Mouse (Mus musculus) stomach, embryonic 16.5 days (tissue): ENCODE data around the gene Mettl16. TPM values are rescaled to one million over a fixed set of nuclear protein-coding genes. Genes with fewer than 3 reads are reported as not detected.
"Not testable (repeated sequence)": the region's sequence is repeated elsewhere in the genome, so short reads cannot be mapped to it uniquely, and the experiment has no call there.

ENCODE experiments used
- ATAC-seq: fragments of 200-750 bp; cut with Nextera tagmentation; 2 replicates; pipeline ENCODE4 v1.8.0; 2017; ENCODE audit warnings: moderate number of reproducible peaks, moderate TSS enrichment; ENCODE audit not compliant: insufficient read depth, low FRiP score
- H3K27ac ChIP-seq: fragments of 300-500 bp; sonication (generic); 2 replicates; pipeline ENCODE4 v1.5.1; 2014; ENCODE audit warnings: low read length
- H3K27me3 ChIP-seq: fragments of 300-500 bp; sonication (generic); 2 replicates; pipeline ENCODE4 v1.6.1; 2014; ENCODE audit warnings: low read length, control low read depth, mixed read lengths; ENCODE audit not compliant: control insufficient read depth, insufficient read depth
- H3K36me3 ChIP-seq: fragments of 300-500 bp; sonication (generic); 2 replicates; pipeline ENCODE4 v1.6.1; 2014; ENCODE audit warnings: low read length; ENCODE audit not compliant: control insufficient read depth, insufficient read depth
- H3K4me1 ChIP-seq: fragments of 300-500 bp; sonication (generic); 2 replicates; pipeline ENCODE4 v1.6.1; 2014; ENCODE audit warnings: low read length, control low read depth, mixed read lengths; ENCODE audit not compliant: control insufficient read depth, insufficient read depth
- H3K4me2 ChIP-seq: fragments of 300-500 bp; sonication (generic); 2 replicates; pipeline ENCODE4 v1.6.1; 2014; ENCODE audit warnings: low read depth, low read length, mixed read lengths
- H3K4me3 ChIP-seq: fragments of 300-500 bp; sonication (generic); replicated peaks from 2 replicates; pipeline ENCODE4 v1.5.1; 2014; ENCODE audit warnings: mild to moderate bottlenecking, low read length
- H3K9ac ChIP-seq: fragments of 300-500 bp; sonication (generic); 2 replicates; pipeline ENCODE4 v1.6.1; 2014; ENCODE audit warnings: low read length
- H3K9me3 ChIP-seq: fragments of 300-500 bp; sonication (generic); replicated peaks from 2 replicates; pipeline ENCODE4 v1.6.1; 2016; ENCODE audit warnings: low read length, control low read depth; ENCODE audit not compliant: control insufficient read depth
- WGBS: fragments of 180-500 bp; shearing (Covaris S2); extraction: QIAGEN DNeasy Blood & Tissue Kit; methylation state at CpG from one replicate; pipeline ENCODE4 v1.1.7; 2014; 5-methylcytosine and 5-hydroxymethylcytosine counted together
- polyA plus RNA-seq: library from polyadenylated mRNA; unstranded; fragments of >200 nt; fragmentation: Nextera tagmentation; extraction: Ambion mirVana; gene quantifications from 2 replicates; pipeline ENCODE4 v1.2.1, GENCODE M21; 2015

The Mettl16 gene
- polyA plus RNA-seq, 1 experiment from 2014 or later: 41.8 TPM

DNA sequence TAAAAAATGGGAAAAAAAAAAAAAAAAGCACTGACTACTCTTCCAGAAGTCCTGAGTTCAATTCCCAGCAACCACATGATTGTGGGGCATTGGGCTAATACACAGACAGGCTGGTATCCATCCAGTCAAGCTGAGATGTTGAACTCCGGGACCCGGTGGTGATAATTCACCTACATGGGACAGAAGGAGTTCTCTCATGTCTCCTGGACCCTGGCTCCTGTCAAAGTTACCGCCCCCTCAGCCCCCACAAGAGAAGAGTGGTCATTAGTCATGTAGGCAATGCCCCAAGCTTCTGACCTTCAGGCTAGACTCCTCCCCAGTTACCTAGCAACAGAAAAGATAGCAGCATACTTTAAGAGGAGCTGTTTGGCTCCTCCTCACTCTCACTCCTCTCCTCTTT is 40.4 kb downstream of the Mettl16 start:
- not testable (repeated sequence) for H3K4me2 ChIP-seq, H3K9me3 ChIP-seq, H3K27me3 ChIP-seq, H3K27ac ChIP-seq, H3K4me1 ChIP-seq, H3K36me3 ChIP-seq, ATAC-seq, H3K4me3 ChIP-seq, H3K9ac ChIP-seq
- WGBS: 41% methylated on average over 3 of the region's 3 CpGs

DNA sequence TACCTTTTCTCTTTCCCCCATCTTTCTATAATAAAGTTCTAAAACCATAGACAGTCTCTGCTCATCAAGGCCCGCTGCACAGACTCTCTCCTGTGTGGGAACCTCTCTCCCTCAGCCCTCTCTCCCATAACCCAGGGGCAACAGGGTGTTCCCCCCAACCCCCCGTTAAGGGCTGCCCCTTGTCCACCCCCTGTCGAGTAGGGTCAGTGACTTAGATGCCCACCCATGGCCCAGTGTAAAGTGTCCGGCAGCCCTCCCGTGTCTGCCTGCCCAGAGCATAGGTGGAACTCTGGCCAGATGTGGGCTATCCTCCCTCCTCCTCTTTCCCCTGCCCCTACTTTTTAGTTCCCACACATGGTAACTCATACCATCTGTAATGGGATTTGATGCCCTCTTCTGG is 40.9 kb downstream of the Mettl16 start:
- no peak for ATAC-seq
- 42% methylated on average over 5 of the region's 5 CpGs for WGBS
- H3K4me2 ChIP-seq: no peak overlapping the region
- no peaks in the 10 kb centered on the region for H3K4me1 ChIP-seq
- no peak overlapping the region for H3K9ac ChIP-seq
- H3K4me3 ChIP-seq: no peak overlapping the region
- no peaks in the 10 kb centered on the region for H3K9me3 ChIP-seq
- H3K27me3 ChIP-seq: no peaks in the 10 kb centered on the region
- no peak overlapping the region for H3K27ac ChIP-seq
- peaks cover 2% of the 10 kb centered on the region for H3K36me3 ChIP-seq

DNA sequence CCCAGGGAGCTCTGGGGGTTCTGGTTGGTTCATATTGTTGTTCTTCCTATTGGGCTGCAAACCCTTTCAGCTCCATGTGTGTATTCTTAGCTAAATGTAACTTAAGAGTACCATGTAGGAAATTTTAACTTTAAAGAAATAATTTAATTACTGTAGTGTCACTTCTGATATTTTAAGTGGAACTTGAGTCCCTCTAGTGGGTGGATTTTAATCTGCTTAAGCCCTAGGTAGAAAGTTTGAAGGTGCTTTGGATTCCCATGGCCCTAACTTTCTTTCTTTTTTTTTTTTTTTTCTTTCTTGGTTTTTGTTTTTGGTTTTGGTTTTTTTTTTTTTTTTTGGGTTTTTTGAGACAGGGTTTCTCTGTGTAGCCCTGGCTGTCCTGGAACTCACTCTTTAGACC is 45.2 kb downstream of the Mettl16 start:
- no peak for ATAC-seq
- no peak overlapping the region for H3K9ac ChIP-seq
- no peaks in the 10 kb centered on the region for H3K27me3 ChIP-seq
- no peak overlapping the region for H3K27ac ChIP-seq
- H3K9me3 ChIP-seq: no peaks in the 10 kb centered on the region
- H3K36me3 ChIP-seq: 0 out of 2 replicates have a peak, but pooled peaks cover 5% of the 10 kb centered on the region
- H3K4me1 ChIP-seq: no peaks in the 10 kb centered on the region
- H3K4me2 ChIP-seq: no peak overlapping the region
- H3K4me3 ChIP-seq: no peak overlapping the region

DNA sequence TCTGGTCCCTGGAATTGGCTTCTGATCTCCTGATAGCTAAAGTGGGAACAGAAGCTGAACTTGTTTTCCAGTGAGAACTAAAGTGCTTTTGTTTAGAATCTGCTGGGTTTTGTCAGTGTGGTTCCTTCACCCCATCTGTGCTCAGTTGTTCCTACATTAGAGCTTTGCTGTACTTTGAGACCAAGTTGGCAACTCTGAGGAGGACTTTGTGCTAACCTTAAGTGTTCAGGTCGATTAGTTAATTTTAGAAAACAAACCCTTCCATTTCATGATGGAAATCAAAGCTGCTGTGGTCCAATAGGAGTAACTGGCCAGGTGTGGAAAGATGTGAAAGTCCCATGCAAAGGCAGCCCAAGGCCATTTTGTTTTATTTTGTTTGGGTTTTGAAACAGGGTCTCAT is 50.3 kb downstream of the Mettl16 start:
- WGBS: 74% methylated on average over 1 of the region's 1 CpGs
- no peak overlapping the region for H3K4me3 ChIP-seq
- ATAC-seq: no peak
- no peak overlapping the region for H3K9ac ChIP-seq
- H3K4me1 ChIP-seq: 0 out of 2 replicates have a peak, but pooled peaks cover 2% of the 10 kb centered on the region
- H3K4me2 ChIP-seq: no peak overlapping the region
- H3K27me3 ChIP-seq: no peaks in the 10 kb centered on the region
- H3K36me3 ChIP-seq: 0 out of 2 replicates have a peak, but pooled peaks cover 5% of the 10 kb centered on the region
- H3K9me3 ChIP-seq: no peaks in the 10 kb centered on the region
- no peak overlapping the region for H3K27ac ChIP-seq

DNA sequence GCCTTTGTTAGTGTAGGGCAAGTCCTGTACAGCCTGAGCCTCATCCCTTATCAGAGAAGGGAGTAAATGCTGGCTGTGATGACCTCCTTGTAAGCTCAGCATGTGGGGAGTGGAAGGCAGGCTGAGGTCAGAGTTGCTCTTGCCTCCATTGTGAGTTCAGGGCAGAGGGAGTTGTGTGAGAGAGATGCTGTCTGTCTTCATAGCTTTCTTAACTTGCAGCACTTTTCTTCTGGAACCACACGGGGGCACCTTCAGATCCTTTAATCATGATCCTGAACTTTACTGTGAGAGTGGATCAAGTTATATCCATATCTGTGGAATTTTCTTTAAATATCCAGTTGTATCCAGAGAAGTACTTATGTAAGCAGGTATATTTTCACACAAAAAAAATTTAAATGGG is 50.8 kb downstream of the Mettl16 start:
- H3K4me3 ChIP-seq: no peak overlapping the region
- WGBS: 30% methylated on average over 1 of the region's 1 CpGs
- ATAC-seq: no peak

DNA sequence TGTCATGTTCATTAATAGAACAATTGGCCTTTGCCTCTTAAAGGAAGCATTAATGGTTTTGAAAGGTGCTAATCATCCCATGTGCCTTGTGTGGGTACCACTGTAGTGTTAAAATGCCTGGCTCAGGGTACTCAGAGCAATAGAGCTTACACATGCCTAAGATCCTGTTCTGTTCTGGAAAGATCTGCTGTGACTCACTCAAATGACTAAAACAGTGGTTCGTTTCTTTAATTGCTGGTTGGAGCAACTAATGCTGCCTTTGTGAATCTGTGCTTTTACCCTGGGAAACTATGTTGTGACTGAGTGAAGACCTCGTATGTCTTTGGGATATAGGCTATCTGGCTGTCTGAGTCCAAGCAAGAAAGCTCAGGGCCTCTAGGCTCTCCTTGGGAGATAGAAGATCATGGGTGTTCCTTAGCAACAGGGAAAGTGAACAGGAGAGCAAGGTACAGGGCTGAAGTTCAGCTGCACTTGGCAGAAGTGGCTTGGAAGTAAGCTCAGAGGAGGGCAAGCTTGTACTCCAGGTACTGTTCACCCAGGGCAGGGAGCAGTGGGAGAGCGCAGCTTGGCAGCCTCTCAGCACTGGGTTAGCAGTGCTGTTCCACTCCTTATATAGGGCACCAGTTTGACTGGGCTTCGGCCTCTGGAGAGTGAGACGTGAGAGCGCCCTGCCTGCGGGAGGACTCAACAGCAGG is 52.3 kb downstream of the Mettl16 start:
- Histone ChIP-seq H3K4me3 (no peak overlapping the region), H3K27ac (no peak overlapping the region), H3K9me3 (no peaks in the 10 kb centered on the region), H3K27me3 (no peaks in the 10 kb centered on the region), H3K9ac (no peak overlapping the region), H3K36me3 (no peaks in the 10 kb centered on the region), H3K4me2 (no peak overlapping the region), H3K4me1 (0 out of 2 replicates have a peak, but pooled peaks cover 6% of the 10 kb centered on the region)
- WGBS: 85% methylated on average over 7 of the region's 7 CpGs
- no peak for ATAC-seq

More for the DNA sequence above, 50.8 kb downstream of the Mettl16 start:
- no peak overlapping the region for H3K9ac ChIP-seq
- H3K27me3 ChIP-seq: no peaks in the 10 kb centered on the region
- H3K4me1 ChIP-seq: 0 out of 2 replicates have a peak, but pooled peaks cover 4% of the 10 kb centered on the region
- no peaks in the 10 kb centered on the region for H3K9me3 ChIP-seq
- H3K4me2 ChIP-seq: no peak overlapping the region
- 0 out of 2 replicates have a peak, but pooled peaks cover 5% of the 10 kb centered on the region for H3K36me3 ChIP-seq
- no peak overlapping the region for H3K27ac ChIP-seq

DNA sequence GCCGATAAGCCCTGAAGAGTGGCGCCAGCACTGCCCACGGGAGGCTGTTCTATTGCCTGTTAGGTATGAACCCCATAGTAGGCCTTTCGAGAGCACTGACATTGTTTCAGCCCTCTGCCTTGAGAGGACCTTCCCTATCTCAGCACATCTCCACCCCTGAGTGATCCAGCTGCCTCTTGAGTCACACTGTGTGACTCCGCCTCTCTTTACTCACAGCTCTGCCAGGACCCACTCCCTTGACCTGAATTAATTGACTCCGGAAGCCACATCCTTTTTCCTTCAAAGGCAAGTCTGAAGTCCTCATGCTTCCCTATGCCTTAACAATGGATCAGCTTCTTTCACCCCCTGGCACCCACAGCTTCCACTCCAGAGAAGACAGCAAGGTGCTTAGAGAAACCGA is 55.5 kb downstream of the Mettl16 start:
- no peak for ATAC-seq
- Histone ChIP-seq H3K4me1 (peaks cover 14% of the 10 kb centered on the region; the same call in 1 of the 2 replicates), H3K36me3 (no peaks in the 10 kb centered on the region), H3K27ac (no peak overlapping the region), H3K9me3 (no peaks in the 10 kb centered on the region), H3K9ac (peak overlapping the region; percentile 14; the same call in 1 of the 2 replicates), H3K4me2 (0 out of 2 replicates have a peak overlapping the region, but pooled peaks have one; percentile 3), H3K27me3 (no peaks in the 10 kb centered on the region), H3K4me3 (no peak overlapping the region)
- 54% methylated on average over 7 of the region's 7 CpGs for WGBS

DNA sequence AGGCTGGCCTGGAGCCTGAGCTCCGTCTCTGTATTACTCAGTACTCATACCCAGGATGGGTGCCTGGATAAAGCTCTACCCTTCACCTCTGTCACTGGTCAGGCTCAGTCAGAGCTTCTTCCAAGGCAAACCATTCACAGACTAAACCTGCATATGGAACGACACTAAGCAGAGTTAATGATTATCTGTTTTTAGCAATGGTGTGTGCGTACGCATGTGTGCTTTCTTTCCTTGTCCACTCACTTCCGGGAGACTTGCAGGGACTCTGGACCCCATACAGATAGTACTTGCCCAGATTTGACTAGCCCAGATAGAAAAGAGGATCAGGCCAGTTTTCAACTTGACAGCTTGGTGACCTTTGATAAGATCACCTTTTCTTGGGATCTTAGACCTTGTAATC is 56.1 kb downstream of the Mettl16 start:
- Histone ChIP-seq H3K36me3 (no peaks in the 10 kb centered on the region), H3K4me2 (no peak overlapping the region), H3K9me3 (no peaks in the 10 kb centered on the region), H3K27me3 (no peaks in the 10 kb centered on the region), H3K4me1 (peaks cover 14% of the 10 kb centered on the region; the same call in 1 of the 2 replicates), H3K27ac (no peak overlapping the region), H3K9ac (no peak overlapping the region), H3K4me3 (no peak overlapping the region)
- no peak for ATAC-seq
- 77% methylated on average over 5 of the region's 5 CpGs for WGBS

DNA sequence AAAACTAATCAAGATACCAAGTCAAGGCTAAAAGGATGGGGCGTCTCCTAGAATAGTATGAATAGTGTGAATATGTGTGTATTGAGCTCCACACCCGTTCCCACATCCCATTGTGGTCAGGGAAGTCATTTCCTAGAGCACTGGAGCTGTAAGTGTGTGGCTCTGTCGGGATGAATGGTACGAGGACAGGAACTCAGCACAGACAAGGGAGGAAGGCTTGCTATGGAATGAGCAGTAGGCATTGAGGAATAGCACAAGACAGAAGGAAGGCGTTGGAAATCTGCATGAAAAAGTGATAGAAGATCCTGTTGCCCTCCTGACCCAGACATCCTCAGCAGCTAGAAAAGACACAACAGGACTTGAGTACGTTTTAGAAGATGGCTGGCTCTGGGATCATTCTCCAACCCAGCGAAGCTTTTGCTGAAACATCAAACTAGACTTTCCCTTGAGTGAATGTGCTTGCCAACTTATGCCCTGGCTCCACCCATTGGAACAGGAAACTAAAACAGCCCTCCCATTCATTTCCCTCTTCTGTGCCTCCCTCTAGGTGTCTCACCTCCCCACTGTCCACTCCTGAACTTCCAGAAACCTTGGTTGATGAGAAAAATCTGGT is 57.3 kb downstream of the Mettl16 start:
- ATAC-seq: no peak
- WGBS: 59% methylated on average over 7 of the region's 7 CpGs
- H3K4me1 ChIP-seq: peaks cover 19% of the 10 kb centered on the region; the same call in 1 of the 2 replicates
- no peak overlapping the region for H3K4me3 ChIP-seq
- no peak overlapping the region for H3K27ac ChIP-seq
- H3K9me3 ChIP-seq: no peaks in the 10 kb centered on the region
- H3K27me3 ChIP-seq: no peaks in the 10 kb centered on the region
- H3K4me2 ChIP-seq: no peak overlapping the region
- no peak overlapping the region for H3K9ac ChIP-seq
- H3K36me3 ChIP-seq: no peaks in the 10 kb centered on the region
